Mouse (Mus musculus) spleen, postnatal 10 days (tissue): ENCODE measurements around the gene Rnf2.

ENCODE experiments used
- DNase-seq, 2 experiments: peaks; one replicate each; pipeline ENCODE4 v3.0.0; 2021 to 2022; ENCODE audit warnings: low spot score in 2 of 2

Gene Rnf2

DNA sequence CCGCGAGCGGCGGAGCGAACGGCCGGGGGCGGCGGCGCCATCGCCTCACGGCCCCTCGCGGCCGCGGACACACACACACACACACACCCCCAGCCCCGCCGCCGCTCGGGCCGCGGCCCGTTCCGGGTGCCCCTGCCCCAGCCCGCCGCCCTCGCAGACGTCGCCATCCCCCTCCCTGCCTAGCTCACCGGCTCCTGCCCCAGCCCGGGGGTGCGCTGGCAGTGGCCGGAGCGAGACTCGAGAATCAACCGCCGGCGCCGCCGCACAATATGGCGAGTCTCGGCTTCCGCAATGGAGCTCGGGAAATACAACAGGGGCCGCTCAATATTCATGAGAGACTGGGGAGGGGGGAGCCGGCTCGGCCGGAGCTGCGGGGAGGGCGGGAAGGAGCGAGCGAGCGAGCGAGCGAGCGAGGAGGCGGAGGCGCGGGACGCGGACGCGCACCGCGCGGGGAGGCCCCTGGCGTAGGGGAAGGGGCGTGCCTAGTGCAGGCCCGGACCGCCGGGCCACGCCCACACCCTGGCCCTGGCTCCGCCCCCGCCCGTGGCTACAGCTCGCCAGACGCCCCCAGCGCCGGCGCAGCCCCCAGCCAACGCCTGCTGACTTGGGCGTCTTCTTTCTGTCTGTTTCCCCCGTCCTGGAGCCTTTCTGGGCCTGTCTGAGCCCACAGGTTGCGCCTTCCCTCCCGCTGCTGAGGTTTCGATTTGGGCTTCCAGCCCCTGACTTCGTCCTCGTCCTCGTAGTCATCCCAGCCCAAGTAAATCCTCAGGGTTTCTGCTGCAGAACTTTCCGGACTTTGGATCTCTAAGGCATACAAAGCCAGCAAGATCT, at the start of gene Rnf2:
Gene Rnf2, minus strand, starts transcription at position 425 of the 831 bp plus-strand sequence.
- peak; percentile 89 to 94 for DNase-seq

DNA sequence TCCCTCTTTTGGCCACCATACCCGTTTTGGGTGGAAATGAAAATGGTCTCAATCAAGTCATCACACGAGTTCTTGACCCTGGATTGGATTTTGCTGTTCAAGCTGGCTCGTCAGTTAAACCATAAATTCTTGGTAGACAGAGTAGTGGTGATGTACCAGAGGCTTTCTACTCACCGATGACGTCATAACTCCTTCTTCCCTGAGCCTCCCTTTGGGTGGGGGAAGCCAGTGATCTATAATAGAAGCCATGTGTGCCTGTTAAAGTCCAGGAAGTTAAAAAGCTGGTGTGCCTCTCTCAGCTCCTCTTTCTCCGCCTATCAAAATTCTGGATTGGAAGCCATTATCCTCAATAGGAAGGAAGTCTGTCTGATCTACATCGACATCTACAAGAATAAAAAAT, 49.0 kb upstream of the Rnf2 start:
- DNase-seq: no peak

DNA sequence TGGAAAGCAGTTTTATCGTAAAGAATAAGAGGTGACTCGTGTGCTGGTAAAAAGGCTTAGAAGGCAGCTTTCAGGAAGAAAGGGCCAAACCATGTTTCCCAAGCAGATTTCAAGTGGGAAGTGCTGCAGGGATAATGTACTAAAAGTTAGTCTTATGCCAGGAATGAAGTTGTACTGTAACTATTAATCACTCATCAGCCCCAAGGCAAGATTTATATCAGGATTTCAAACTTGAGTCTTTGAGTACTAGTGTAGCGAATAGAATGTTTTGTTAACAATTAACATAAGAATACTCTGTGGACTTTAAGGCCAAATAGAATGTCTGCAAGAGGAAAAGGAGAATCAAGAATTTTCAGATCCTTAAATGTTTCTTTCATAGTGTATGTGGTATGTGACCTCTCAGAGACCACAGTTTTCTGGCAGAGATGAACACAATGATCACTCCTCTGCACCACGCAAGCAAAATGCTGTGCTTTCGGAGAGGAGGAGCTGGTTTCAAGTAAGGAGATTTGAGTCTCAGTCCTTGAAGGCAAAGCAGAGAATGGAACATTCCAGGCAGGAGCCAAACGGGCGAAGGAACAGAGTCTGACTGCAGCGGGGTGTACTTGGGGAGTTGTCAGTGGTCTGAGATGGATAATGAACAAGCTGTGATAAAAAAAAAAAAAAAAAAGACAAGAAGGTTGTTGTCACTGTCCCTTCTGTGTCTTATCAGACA, 48.3 kb upstream of the Rnf2 start:
- DNase-seq: no peak

DNA sequence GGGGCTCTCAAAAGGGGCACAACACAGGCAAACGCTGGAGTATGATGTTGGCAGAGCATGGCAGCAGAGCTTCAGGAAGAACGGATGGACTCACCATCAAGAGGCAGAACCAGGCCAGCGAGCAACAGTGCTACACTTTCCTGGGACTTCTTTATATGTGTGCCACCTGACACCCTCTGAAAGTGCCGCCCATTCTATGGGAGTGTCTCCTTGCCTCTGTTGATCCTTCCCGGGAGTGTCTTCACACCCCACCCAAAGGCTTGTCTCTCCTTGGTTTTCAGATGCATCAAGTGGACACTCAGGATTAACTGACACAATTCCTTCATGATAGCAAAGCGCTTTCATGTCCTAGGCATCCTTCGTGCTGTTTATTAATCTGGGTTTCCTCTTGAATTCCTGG, 44.8 kb upstream of the Rnf2 start:
- DNase-seq: no peak

DNA sequence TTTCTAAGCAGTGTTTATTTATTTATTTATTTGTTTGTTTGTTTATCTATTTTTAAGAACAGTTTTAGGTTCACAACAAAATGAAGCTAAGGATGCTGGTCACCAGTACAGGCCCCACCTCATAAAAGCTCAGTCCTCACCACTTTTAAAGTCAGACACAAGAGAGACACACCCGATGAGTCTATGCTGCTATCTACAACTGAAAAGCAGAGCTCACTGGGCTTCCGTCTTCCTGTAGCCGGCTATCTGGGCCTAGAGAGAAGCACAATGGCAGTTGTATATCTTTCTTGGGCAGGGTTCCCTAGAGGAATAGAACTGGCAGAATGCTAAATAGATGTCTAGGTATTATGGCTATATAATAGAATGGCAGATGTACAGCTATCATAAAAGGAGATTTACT, 43.8 kb upstream of the Rnf2 start:
- DNase-seq: no peak

DNA sequence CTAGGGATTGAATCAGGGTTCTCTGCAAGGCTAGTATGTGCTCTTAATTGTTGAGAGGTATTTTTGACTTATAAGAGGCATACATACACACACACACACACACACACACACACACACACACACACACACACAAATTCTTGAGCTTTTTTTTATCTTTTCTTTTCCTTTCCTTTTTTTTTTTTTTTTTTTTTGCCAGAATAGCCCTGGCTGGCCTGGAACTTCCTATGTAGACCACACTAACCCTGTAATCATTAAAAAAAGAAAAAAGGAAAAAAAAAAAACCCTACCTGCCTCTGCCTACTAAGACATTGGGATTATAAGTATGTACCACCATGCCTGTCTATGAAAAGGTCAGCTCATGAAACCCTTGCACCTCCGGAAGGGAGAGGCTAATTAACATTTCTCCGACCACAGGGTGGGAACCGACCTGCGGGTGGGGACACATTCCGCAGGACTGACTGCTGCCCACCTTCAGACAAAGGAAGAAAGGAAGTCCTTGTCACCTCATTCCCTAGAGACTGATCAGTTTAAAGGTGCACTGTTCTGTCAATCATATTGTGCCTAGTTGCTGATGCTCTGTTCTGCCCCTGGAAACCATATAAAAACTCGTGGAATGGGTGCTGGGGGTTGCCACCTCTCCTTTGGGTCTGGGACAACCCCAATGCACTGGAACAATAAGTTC, 43.2 kb upstream of the Rnf2 start:
- DNase-seq: no peak

DNA sequence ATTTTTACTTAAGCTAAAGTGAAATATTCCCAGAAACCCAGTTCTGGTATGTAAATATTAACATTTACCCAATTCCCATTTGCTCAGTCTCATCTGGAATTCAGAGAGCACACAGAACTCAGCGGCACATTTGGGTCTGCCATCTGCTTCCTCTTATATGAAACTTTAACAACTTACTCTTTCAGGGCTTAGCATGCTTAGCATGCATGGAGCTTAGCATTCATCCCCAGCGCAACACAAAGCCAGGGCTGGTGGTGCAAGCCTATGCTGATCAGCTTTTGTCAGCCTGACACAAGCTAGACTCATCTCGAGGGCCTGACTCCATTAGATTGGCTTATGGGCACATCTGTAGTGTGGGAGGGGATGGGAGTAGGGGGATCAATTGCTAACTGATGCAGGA, 25.9 kb upstream of the Rnf2 start:
- no peak for DNase-seq

DNA sequence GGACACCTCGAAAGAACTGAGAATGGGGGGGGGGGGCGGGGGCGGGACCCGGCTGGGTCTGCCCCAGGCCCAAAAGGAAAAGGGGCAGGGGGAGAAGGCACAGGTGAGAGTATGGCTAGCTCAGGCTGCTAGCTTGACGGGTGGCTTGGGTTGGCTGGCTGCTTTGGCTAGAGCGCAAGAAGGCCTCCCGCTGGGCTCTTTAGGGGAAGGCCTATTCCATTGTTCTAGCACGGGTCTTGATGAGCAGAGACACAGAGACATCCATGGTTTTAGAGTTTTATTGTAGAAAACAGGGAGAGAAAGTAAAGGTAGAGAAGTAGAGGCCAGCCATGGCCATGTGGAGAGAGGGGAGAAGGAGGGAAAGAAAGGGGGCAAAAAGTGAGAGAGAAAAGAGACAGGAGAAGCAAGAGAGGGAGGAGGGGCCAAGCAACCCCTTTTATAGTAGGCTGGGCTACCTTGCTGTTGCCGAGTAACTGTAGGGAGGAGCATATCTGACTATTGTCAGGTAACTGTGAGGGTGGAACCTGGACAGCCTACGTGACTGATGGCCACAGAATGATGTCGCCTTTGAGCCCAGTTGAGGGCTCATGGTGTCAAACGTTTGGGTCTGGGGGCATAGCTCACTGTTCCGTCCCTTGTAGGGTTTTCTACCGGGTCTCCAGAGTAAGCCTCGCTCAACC, 17.0 kb upstream of the Rnf2 start:
- DNase-seq: no peak

DNA sequence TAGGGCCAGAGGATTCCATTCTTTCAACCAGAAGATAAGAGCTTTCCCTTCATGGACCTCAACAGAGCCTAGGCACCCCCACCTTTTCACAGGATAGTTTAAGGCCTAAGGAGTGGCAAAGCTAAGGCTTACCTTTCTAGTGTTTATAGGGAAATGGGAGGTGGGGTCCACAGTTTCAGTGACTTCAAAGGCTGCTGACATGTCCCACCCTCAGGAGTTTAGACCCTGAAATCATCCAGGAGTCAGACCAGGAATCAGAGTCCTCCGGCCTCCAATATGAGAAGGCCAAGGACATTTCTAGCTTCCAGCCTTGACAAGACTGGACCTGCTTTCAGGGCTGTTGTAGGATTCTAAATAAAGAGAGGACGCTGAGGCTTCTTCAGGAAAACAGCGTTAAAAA, 16.1 kb upstream of the Rnf2 start:
- DNase-seq: no peak

DNA sequence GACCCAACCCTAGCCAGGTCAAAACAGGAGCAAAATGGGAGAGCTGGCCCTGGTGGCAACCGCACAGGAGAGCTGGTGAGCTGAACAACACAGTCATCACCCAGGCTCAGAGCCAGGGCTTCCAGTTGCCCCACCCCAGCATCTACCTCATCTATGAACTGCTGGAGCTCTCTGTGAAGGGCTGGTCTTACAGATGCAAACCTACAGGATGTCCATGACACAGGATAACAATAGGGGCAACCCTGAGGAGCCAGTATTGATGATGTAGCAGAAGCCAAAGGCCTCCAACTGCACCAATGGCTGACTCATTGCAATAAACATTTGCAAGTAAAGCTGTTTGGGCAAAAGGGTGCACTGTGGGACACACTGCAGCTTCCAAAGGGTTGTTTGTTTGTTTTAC, 15.0 kb upstream of the Rnf2 start:
- DNase-seq: no peak

DNA sequence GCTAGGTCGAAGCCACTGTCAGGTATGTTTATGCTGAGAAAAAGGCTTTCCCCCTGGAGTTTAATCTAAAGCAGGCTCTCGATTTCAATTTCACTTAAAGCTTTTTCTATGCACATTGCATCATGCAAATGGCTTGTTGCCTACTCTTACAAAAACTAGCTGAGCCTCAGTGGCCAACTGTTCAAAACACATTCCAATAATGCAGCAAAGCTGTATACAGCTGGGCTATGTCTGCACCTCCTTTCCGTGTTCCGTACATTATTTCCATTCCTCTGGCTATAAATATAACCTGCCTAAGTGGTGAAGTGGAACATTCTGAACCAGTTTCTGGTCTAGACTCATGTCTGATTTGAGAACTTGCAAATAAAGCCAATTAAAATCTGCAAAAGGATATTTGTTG, 13.4 kb upstream of the Rnf2 start:
- no peak for DNase-seq

DNA sequence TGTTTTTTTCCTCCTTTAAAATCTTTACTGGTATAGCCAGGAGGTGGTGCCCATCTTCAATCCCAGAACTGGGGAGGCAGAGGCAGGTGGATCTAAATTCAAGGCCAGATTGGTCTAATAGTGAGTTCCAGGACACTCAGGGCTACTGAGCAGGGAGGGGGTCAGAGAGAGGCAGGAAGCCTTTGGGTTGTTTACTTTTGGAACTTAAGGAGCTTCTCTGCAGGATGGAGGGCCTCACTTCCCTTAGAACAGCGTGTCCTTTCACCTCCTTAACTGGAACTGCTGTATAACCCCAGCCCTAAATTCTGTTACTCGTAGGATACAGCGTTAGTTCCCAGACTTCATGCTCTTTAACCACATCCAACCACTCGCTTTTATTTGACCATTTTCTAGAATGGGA, 10.1 kb upstream of the Rnf2 start:
- DNase-seq: no peak

DNA sequence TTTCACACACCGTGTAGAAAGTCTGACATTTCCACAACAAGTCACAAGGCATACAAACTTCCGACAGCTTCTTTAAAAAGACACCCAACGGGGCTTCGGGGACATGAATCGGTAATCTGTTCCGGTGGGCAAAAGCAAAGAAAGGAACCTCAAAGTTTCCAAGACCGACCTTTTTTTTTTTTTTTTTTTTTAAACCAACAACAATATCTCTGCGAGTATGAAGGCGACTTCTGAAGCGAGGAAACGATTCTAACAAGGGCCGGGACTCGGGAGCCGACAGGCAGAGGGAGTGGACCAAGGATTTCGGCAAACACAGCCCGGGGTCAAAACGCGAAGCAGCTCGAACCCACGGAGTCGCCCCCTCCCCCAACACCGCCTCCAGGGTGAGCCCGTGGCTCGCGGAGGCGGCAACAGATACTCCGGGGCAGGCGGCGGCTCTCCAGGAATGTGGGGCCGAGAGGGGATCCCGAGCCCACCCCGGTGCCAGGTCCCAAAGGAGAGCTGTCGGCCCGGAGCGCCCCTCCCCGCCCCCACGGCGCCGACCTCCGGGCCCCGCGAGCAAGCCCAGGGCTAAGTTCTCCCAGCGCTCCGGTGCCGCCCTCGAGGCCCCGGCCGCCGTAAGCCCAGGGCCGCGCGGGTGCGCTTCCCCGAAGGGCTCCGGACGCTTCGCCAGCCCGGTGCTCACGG, 797 bp downstream of the Rnf2 start:
- peak; percentile 66 to 67 for DNase-seq

DNA sequence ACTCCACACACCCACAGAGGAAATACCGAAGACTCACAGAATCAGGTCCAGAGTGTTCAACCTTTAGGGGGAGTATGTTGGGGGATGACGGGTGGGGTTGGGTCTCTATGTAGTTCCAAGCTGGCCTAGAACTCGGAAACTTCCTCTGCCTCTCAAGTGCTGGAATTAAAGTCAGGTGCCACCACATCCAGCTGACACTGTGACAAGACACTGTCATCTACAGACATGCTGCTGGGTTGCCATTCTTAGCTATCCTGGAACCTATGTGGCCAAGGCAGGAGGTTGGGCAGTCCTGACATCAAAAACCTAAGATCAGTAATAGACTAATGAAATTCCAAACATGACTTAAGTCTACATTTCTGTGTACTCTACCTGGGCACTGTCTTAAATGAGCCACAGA, 2.4 kb downstream of the Rnf2 start:
- DNase-seq: no peak

DNA sequence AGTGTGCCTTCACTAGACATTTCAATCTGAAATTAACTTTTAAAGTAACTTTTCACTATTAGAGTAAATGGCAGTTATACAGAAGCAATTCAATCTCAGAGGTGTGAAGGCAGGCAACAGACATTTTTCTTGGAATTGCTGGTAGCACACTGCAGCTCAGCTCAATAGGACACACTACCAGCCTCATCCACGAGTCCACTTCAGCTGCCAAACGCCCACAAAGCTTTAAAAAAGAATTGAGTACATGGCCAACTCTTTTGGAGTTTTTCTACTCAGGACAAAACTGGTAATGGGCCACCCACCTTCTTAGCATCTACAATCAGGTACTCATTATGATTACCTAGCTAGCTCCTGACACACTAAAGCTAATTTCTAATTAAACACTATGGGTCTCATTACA, 2.8 kb downstream of the Rnf2 start:
- no peak for DNase-seq

DNA sequence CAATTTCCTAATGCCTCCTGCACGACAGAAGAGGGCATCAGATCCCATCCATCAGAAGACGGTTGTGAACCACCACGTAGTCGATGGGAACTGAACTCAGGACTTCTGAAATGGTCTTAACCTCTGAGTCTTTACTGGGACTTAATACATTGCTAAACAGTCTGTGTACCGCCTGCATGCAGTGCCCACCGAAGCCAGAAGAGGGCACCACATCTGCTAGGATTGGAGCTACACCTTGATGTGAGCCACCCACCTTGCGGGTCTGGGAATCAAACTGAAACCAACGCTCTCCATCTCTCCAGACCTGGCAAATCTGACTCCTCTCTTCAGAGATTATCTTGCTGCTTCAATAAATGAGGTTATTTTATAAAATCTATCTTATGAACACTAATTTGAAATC, 3.7 kb downstream of the Rnf2 start:
- peak; percentile 67 to 83 for DNase-seq

DNA sequence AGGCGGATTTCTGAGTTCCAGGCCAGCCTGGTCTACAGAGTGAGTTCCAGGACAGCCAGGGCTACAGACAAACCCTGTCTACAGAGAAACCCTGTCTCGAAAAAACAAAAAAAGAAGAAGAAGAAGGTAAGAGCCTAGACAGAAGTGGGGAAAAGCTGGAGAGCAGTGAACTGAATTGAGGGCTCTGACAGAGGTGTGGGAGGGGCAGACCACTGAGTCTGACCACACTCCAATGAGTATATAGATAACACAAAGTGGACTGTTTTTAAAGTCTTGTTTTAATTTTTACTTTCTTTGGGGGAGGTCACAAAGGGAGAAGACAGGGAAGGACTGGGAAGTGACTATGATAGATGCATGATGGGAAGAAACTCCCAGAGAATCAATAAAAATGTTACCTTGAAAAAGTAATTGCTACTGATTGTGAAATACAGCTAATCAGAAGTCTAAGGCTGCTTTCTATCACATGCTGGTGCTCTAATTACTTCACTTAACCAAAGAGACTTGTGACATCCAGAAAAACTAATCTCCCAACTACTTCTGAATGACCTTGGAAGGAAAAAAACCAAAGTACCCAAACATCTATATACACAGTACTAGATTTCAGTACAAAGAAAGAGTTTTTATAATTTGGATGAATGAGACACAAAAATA, 5.0 kb downstream of the Rnf2 start:
- no peak for DNase-seq

DNA sequence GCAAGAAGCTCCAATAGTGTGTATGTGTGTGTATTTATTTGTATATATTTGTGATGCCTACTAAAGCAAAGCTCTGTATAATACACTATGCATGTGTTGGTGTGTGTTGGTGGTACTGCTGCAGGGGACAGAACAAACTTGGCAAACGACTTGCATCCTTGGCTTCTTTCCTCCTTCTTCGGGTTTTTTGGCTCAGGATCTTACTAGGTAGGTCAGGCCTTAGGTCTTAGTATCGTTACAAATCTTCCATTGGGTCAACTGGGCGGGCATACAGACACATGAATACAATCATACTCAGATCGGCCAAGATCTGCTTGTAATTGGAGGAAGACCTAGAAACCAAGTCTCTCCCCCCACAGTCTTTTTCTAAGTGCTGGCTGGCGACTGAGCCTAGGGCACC, 6.0 kb downstream of the Rnf2 start:
- DNase-seq: no peak

DNA sequence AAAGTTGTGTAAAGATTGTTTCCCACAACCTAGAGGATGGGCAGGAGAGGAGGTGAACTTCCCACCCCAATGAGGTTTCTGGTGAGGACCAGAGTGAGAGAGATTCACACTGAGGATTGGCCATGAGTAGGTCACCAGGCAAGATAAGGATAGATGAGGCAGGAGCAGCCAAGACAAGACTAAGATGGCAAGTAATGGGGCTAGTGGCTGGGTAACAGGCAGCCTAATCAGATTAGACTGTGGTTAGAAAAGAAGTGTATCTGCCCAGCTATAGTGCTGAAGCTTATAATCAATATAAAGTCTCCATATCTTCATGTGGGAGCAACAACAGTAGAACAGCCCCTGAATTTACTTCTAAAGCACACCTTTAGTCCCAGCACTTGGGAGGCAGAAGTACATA, 6.9 kb downstream of the Rnf2 start:
- no peak for DNase-seq

DNA sequence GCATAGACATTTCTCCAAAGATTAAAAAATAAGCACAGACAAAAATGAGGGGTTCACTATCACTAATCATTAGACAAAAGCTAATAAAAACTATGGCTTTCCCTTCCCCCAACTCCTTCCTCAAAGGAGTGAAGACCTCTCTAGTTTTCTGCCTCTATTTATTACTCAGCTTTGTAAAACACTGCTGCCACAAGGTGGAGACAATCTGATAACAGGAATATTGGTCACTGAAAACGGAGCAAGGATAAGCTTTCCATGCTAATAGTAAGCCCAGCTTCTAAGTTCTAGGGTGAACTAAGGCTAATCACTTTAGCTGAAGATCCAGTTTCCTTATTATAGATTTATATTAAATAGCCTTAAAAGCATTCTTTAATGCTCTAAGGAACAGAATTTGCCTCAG, 8.3 kb downstream of the Rnf2 start:
- DNase-seq: no peak

DNA sequence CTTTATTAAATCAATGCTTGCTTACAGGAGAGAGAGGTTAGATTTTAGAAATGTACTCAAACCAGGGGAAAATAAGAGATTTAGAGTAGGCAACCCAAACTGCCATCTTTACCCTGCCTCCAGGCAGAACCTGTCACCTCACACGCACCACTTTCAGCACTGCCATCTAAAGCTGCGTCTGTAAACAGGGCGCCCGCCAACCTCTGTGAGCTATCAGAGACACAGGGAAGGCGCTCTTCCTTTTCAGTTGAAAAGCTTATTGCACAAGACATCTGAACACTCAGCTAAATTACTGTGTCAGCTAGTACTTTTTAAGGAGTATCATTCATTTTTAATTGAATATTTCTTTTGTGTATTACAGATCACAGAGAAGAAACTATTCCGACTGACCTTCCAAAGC, 10.9 kb downstream of the Rnf2 start:
- no peak for DNase-seq
